Mouse (Mus musculus): Measurements from ENCODE around the gene Ccnd3. TPM values are rescaled to one million over a fixed set of nuclear protein-coding genes. Genes with fewer than 3 reads are reported as not detected.
"Not testable (repeated sequence)": the region's sequence is repeated elsewhere in the genome, so short reads cannot be mapped to it uniquely, and the experiment has no call there.

Gene Ccnd3
- polyA plus RNA-seq, 1 experiment: 34.4 TPM

DNA sequence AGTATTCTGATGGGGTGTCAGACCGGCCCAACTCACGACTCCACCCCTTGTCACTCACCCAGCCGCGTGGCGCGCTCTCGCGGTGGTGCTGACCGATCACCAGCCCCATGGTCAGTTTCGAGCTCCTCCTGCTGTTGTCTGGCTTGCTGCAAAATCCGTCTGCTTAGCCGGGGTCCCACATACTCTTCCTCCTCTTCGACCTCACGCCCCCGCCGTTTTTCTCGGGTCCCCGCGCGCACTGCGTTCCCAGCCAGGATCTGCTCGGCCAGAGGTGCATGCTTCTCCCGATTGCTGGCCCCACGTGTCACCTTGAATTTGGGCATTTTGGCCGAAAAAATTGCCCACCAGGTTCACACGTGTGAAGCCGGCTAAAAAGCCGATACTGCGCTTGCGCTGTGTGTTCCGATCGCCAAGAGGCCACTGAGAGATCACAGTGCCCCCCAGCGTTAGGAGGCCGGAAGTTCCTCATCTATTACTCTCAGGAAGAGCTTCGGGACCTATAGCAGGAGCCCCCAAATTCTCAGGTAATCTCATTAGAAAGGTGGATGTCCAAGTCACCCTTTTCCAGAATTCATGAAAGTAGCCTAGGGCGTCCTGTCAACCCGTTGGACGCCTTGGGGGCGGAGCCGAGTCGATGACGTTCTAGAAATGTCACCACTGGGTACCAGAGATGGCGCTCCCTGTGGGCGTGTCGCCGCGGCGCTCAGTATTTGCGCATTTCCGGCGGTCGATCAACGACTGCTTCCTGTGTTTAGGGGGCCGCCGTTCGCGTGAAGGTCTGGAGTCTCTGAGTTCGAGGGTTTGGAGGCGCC lies 106.2 kb downstream of the Ccnd3 start, which contains the start of the genes Bysl, Med20 and Gm20517:
Gene Bysl, minus strand, starts transcription at position 644 of the 812 bp plus-strand sequence.
Gene Med20, plus strand, starts transcription at position 734 of the 812 bp plus-strand sequence.
Gene Gm20517, plus strand, starts transcription at position 741 of the 812 bp plus-strand sequence.
- peak; percentile 93 to 98 for DNase-seq (ENCODE audit: extremely low spot score in 1 of 2, low spot score in 1 of 2)

- no peak for DNase-seq (ENCODE audit: extremely low spot score in 1 of 2, low spot score in 1 of 2)
Measured at GRCm38 (mm10) chr17:47611661-47611982, 106.8 kb downstream of the Ccnd3 start.

DNA sequence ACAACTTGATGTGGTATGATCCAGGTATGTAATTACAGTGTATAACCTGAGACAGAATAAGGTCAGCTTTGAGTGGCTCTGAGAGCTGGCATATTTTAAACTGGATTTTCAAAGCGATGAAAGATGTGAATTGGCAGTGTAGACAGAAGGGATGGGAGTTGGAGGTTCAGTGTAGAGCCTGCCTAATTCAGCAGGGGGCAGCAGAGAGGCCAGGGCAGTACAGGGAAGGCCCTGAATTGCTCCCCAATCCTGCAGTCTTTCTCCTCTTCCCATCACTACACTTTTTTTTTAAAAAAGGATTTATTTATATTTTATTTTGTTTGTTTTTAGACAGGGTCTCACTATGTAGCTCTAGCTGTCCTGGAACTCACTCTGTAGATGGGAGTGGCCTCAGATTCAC lies 109.2 kb downstream of the Ccnd3 start:
- DNase-seq (ENCODE audit: extremely low spot score in 1 of 2, low spot score in 1 of 2): peak in 1 of 2 experiments; percentile 33

GRCm38 (mm10) chr17:47616119-47616518 lies 111.3 kb downstream of the Ccnd3 start:
- no peak for DNase-seq (ENCODE audit: extremely low spot score in 1 of 2, low spot score in 1 of 2)

DNA sequence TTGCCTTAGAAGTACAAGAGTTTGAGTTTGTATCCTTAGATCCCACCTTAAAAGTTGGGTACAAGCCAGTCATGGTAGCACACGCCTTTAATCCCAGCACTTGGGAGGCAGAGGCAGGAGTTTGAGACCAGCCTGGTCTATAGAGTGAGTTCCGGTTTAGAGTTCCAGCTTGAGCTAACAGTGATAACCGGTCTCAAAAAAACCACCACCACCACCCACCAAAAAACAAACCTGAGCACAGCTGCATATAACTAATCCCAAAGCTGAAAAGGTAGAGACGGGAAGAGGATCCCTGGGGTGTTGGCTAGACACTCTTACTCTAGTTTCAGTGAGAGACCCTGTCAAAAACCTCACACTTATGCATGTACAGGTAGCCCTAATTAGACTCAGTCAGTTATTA lies 111.8 kb downstream of the Ccnd3 start:
- no peak for DNase-seq (ENCODE audit: extremely low spot score in 1 of 2, low spot score in 1 of 2)

DNA sequence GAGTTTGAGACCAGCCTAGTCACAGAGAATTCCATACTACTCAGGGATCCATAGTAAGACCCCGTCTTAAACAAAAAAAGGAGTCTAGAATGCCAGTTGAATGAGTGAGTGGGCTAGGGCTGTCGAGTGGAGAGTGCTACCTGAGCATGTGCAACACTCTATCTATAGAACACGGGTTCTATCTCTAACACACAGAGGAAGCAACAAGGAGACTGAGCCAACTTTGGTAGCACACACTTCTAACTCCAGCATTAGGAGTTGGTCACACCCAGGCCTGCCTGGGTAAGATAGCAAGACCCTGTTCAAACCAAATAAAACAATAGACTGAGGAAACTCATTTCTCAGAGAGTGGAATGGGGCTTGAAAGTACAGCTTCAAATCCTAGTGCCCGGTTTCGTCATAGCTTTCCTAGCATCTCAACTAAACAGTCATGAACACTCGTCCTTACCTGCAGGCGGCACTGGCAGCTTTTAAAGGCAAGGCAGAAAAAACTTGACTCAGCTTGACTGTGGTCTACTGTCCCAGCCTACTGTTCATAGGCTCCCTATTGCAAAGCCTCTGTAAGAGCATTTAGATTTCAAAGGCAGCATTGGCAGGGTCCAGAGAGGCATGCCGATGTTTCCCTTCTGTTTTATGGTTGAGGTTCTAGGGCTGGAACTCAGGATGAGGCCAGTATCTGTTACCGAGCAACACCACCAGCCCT lies 112.9 kb downstream of the Ccnd3 start:
- DNase-seq (ENCODE audit: extremely low spot score in 1 of 2, low spot score in 1 of 2): no peak

GRCm38 (mm10) chr17:47618556-47619311 lies 113.9 kb downstream of the Ccnd3 start:
- no peak for DNase-seq (ENCODE audit: extremely low spot score in 1 of 2, low spot score in 1 of 2)

GRCm38 (mm10) chr17:47622912-47623554 lies 118.2 kb downstream of the Ccnd3 start:
- no peak for DNase-seq (ENCODE audit: extremely low spot score in 1 of 2, low spot score in 1 of 2)

- DNase-seq (ENCODE audit: extremely low spot score in 1 of 2, low spot score in 1 of 2): not testable (repeated sequence)
Measured at GRCm38 (mm10) chr17:47624572-47624971, 119.7 kb downstream of the Ccnd3 start.

DNA sequence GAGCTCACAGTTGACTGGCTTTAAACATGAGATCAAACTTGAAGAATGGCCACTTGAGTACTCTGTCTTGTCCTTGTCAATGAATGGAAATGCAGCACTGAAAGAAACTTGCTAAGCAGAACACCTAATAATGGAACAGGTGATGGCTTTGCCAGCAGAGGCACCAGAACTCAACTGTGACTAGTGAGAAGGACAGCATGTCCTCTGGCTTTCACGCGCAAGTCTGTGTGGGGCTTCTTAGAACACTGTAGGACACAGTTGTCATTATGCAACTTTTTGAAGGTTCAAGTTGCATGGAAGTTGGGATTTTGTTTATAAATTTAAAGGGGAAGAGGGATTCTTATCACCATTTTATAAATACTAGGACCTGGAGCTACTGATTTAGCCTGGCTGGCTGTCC lies 120.2 kb downstream of the Ccnd3 start:
- DNase-seq (ENCODE audit: extremely low spot score in 1 of 2, low spot score in 1 of 2): no peak

GRCm38 (mm10) chr17:47626031-47626430 lies 121.2 kb downstream of the Ccnd3 start:
- no peak for DNase-seq (ENCODE audit: extremely low spot score in 1 of 2, low spot score in 1 of 2)

DNA sequence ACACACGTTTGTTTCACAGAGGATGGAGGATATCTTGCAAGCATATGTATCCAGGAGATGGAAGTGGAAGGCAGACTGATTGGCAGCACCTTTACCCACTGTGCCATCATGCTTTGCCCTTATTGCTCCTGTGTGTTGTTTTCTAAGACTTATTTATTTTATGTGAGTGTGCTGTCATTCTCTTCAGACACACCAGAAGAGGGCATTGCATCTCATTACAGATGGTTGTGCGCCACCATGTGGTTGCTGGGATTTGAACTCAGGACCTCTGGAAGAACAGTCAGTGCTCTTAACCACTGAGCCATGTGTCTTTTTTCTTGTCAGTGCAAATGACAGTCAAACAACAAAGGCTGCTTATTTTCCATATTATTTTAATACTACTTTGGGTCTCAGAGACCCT lies 122.9 kb downstream of the Ccnd3 start:
- no peak for DNase-seq (ENCODE audit: extremely low spot score in 1 of 2, low spot score in 1 of 2)

DNA sequence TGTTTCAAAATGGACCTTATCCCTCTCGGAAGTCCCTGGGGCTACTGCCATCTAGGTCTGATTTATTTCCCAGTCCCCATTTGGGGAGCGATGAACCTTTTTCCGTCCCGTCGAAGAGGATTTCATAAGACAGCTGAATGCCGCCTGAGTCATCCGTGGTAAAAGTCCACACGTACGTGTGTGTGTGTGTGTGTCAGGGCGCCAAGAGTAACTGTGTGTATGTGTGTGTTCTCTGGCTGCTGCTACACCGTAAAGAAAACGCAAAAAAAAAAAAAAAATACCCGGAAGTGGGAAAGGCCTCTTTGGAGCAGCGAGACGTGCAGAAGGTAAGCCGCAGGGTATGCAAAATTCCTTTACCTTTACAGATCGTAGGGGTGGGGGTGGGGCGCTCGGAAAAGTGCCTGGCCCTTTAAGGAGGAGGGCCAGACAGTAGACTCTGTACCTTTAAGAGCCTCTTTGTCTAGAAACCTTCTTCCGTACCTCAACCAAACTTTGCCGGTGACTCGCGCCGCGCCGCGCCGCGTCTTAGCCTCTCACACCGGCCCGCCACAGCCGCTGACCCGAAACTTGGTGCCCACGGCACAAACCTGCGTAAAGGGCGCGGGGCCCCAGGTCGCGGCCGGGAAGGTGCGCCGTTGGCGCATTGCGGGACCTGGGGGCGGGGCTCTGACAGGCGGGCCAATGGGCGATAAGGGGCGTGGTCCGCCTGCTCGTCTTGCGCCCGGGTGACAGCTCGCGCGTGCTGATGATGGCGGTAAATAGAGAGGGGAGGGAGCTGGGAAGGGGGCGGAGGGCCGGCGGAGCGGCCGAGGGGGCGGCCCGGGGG lies 124.2 kb downstream of the Ccnd3 start:
- DNase-seq (ENCODE audit: extremely low spot score in 1 of 2, low spot score in 1 of 2): peak; percentile 86 to 92

GRCm38 (mm10) chr17:47629717-47630677 lies 125.1 kb downstream of the Ccnd3 start:
- DNase-seq (ENCODE audit: extremely low spot score in 1 of 2, low spot score in 1 of 2): peak in 1 of 2 experiments; percentile 38

- no peak for DNase-seq (ENCODE audit: extremely low spot score in 1 of 2, low spot score in 1 of 2)
Measured at GRCm38 (mm10) chr17:47630678-47631065, 125.8 kb downstream of the Ccnd3 start, which contains the start of gene Usp49. Gene Usp49 (plus strand): TSS chr17:47630690.

DNA sequence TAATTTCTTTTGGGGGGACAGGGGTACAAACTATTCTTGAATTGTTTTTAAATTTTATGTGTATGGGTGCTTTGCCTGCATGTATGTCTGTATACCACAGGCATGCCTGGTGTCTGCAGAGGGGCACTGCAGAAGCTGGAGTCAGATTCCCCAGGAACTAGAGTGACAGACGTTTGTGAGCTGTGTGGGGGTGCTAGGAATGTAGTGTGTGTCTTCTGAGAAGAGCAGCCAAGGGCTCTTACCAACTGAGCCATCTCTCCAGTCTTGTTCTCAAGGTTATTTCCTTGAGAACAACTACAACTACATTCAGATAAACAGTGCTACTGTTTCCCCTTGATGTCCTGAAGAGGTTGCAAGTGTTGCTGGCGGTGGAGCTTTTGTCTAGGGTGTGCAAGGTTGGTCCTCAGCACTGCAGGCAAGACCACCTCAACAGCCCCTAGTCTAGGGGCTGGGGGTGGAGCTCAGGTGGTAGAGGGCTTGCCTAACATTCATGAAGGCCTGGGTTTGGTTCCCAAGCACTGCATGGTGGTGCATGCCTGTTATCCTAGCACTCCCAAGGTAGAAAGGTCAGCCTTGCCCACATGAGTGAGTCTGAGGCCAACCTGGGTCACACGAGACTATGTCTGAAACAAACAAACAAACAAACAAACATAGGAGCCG lies 127.5 kb downstream of the Ccnd3 start:
- DNase-seq (ENCODE audit: extremely low spot score in 1 of 2, low spot score in 1 of 2): no peak

- DNase-seq (ENCODE audit: extremely low spot score in 1 of 2, low spot score in 1 of 2): no peak
Measured at GRCm38 (mm10) chr17:47633999-47634770, 129.3 kb downstream of the Ccnd3 start.

All from frontal cortex, adult 2 months (tissue).